Mouse (Mus musculus): ENCODE data around the gene Zar1l.

GRCm38 (mm10) chr5:150561783-150562182 lies 43.8 kb upstream of the Zar1l start:
- TF ChIP-seq CTCF (IDR thresholded peaks at IDR 0.05; ENCODE audit: low read depth, low read length) (no peak), POLR2A (IDR thresholded peaks at IDR 0.05; ENCODE audit: extremely low read depth, insufficient read depth, low read length) (no peak)

All from liver, adult 2 months (tissue).